Mouse (Mus musculus): ENCODE measurements around the gene Cyp21a1. TPM values are rescaled to one million over a fixed set of nuclear protein-coding genes. Genes with fewer than 3 reads are reported as not detected.
A peak's percentile ranks its signal among the peaks of the same experiment; 100 is the strongest.
"Not testable (repeated sequence)": the region's sequence is repeated elsewhere in the genome, so short reads cannot be mapped to it uniquely, and the experiment has no call there.

Gene Cyp21a1
- polyA plus RNA-seq, 1 experiment: 0.67 TPM

DNA sequence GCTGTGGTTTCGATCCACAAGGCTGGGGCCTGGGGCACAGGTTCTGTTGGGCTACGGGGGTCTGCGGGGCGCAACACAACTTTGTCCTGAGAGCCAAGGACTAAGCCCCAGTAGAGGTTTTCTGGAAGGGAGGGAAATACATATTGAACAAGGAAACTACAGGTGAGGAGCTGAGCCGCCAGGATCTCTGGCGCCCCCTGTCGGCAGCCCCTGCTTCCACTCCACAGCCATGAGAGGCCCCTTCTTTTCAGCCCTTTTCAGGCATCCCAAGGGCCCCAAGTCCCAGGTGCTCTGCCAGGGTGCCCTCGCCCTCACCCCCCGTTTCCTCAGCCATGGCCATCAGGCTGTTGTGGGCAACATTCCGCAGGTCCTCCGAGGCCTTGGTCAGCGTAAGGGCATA lies 9.4 kb upstream of the Cyp21a1 start:
- H3K4me3 ChIP-seq (ENCODE audit: low read depth, low read length); H3K27ac ChIP-seq (ENCODE audit: insufficient read depth, low read depth, low read length); H3K36me3 ChIP-seq (ENCODE audit: control insufficient read depth, insufficient read depth, low read length); H3K27me3 ChIP-seq (ENCODE audit: control insufficient read depth, insufficient read depth, low read length); H3K4me1 ChIP-seq (ENCODE audit: control insufficient read depth, insufficient read depth, insufficient read length, low read length): not testable (repeated sequence)
- TF ChIP-seq CTCF (IDR thresholded peaks at IDR 0.05; ENCODE audit: extremely low read depth, insufficient read length, insufficient replicate concordance, low read depth, low read length): peak; percentile 72
- 61% methylated on average over 12 of the region's 12 CpGs for WGBS

DNA sequence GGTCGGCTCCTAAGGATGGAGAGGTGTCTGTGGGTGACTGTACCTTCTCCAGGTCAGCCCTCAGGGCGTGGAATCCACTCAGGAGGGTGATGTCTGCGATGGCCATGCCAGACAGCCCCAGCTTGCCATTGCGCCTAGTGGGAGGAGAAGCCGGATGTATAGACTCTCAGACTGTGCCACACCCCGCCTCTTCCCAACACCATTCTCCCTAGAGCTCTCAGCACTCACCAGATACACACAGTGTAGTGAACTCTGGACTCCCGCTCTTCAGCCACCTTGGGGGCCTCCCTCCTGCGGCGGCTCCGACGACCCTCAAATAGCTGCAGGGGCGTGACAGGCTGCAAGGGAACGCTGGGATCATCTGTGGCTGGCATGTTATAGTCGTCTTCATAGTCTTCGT lies 6.9 kb upstream of the Cyp21a1 start:
- TF ChIP-seq CTCF (IDR thresholded peaks at IDR 0.05; ENCODE audit: extremely low read depth, insufficient read length, insufficient replicate concordance, low read depth, low read length): no peak
- TF ChIP-seq POLR2A (IDR thresholded peaks at IDR 0.05; ENCODE audit: low read depth, low read length): no peak
- no peak overlapping the region for H3K4me3 ChIP-seq (ENCODE audit: low read depth, low read length)
- H3K36me3 ChIP-seq (ENCODE audit: control insufficient read depth, insufficient read depth, low read length): no peaks in the 10 kb centered on the region
- 40% methylated on average over 15 of the region's 15 CpGs for WGBS
- H3K27ac ChIP-seq (ENCODE audit: insufficient read depth, low read depth, low read length): no peak overlapping the region
- no peaks in the 10 kb centered on the region for H3K27me3 ChIP-seq (ENCODE audit: control insufficient read depth, insufficient read depth, low read length)
- H3K4me1 ChIP-seq (ENCODE audit: control insufficient read depth, insufficient read depth, insufficient read length, low read length): no peaks in the 10 kb centered on the region

DNA sequence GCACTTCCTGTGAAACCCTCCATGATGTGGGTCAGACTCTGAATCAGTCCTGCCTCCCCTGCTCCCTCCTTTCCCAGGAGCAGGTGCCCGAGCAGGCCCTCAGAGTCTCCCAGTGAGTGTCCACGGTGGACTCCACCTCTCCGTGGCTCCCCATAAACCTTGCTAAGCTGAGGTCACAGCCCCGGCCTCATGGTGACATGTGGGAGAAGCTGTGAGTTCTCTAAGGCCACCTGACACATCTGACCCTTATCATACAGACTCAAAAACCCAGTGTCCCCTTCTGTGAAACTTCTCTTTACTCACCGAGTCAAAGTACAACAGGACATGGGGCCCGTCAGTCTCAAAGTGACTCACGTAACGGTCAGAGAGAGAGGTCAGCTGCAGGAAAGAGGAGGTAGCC lies 6.5 kb upstream of the Cyp21a1 start:
- not testable (repeated sequence) for H3K4me3 ChIP-seq (ENCODE audit: low read depth, low read length); H3K27me3 ChIP-seq (ENCODE audit: control insufficient read depth, insufficient read depth, low read length); H3K27ac ChIP-seq (ENCODE audit: insufficient read depth, low read depth, low read length); H3K36me3 ChIP-seq (ENCODE audit: control insufficient read depth, insufficient read depth, low read length); H3K4me1 ChIP-seq (ENCODE audit: control insufficient read depth, insufficient read depth, insufficient read length, low read length)
- 62% methylated on average over 8 of the region's 8 CpGs for WGBS

DNA sequence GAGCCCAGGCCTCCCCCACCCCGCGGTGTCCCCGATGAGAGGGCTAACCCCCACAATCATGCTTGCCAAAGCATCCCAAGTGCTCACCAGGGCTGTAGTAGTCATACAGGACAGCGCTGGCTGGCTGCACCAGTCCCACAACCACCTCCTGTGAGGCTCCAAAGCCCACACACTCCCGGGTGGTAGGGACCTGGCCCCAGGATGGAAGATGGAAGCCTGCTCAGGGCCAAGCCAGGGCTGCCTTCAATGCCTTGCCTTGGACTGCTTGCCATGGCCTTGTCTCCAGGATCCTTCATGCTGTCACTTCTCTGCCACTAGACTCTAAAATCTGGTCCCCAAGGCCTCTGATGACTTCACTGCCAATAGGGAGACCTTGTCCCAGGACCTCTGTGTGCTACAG lies 6.0 kb upstream of the Cyp21a1 start:
- not testable (repeated sequence) for H3K36me3 ChIP-seq (ENCODE audit: control insufficient read depth, insufficient read depth, low read length); H3K4me1 ChIP-seq (ENCODE audit: control insufficient read depth, insufficient read depth, insufficient read length, low read length); H3K27me3 ChIP-seq (ENCODE audit: control insufficient read depth, insufficient read depth, low read length); H3K27ac ChIP-seq (ENCODE audit: insufficient read depth, low read depth, low read length); H3K4me3 ChIP-seq (ENCODE audit: low read depth, low read length)
- WGBS: 88% methylated on average over 5 of the region's 5 CpGs

DNA sequence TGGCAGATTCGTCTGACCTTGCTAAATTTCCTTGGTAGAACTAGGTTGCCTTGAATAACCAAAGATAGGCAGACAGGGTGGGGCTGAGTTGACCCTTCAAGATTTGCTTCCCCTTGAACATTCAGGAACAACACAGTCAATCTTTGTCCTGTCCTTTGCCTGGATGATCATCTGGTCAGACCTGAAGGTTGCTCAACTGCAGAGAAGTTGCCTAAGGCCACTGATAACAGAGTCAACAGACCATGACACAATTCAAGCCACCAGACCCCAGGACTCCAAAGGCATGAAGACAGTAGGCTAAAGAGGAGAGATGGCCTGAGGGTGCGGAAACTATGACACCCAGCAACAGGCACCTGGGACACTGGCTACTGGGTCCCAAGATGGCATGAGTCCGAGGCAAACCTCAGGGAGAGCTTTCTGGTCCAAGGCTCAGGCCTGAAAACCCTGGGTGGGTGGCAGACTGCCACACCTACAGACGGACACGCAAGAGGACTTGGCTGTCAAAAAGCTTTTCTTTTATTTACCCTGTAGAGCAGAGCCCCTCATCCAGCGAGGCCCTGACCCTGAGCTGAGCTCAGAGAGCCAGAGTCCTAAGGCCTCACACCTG lies 4.3 kb upstream of the Cyp21a1 start:
- 71% methylated on average over 6 of the region's 6 CpGs for WGBS
- Histone ChIP-seq H3K27me3 (ENCODE audit: control insufficient read depth, insufficient read depth, low read length) (no peaks in the 10 kb centered on the region), H3K4me3 (ENCODE audit: low read depth, low read length) (no peak overlapping the region), H3K36me3 (ENCODE audit: control insufficient read depth, insufficient read depth, low read length) (no peaks in the 10 kb centered on the region), H3K27ac (ENCODE audit: insufficient read depth, low read depth, low read length) (no peak overlapping the region), H3K4me1 (ENCODE audit: control insufficient read depth, insufficient read depth, insufficient read length, low read length) (no peaks in the 10 kb centered on the region)
- TF ChIP-seq CTCF (IDR thresholded peaks at IDR 0.05; ENCODE audit: extremely low read depth, insufficient read length, insufficient replicate concordance, low read depth, low read length) (no peak), POLR2A (IDR thresholded peaks at IDR 0.05; ENCODE audit: low read depth, low read length) (no peak)

DNA sequence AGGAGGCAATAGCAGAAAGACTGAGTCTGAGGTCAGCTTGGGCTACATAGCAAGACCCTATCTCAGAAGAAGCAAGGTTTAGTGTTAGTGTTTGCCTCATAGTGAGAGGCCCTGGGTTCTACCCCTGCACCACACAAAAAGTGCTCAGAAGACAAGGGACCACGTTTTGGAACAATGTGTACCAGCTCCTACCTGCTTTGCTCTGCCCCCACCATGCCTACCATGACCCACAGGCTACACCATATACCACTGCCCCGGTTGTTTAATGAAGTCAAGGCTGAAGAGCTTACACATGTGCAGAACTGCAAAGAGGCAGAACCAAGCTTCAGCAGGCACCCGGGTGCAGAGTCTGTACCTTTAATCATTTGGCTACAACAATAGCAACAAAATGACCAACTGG lies 2.8 kb upstream of the Cyp21a1 start:
- no peak overlapping the region for H3K4me3 ChIP-seq (ENCODE audit: low read depth, low read length)
- WGBS: 57% methylated on average over 3 of the region's 3 CpGs

DNA sequence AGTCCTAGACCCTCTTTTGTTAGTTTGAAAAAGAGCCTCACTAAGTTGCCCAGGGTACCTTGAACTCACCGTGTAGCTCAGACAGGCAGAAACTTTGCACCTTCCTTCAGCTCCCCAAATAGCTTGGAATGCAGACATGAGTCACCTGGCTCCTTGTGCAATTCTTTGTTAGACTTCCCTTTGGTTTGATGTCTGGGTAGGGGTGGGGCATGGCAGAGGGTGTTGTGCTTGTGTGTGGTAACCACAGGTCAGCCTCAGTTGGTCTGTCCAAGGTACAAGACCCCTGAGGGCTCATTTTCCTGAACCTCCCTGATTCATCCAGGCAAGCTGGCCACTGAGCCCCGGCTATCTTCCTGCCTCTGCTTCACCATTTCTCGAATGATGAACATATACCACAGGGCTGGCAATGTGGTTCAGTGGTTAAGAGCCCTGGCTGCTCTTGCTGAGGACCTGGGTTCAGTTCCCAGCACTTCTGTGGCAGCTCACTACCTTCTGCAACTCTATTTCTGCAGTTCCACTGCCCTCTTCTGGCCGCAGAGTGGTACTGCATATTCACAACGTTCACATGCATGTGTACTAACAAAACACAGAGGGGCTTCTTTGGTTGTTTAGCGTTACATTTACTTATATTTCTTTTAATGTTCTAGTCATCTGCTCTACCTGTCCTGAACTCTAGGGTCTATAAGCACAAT lies 656 bp upstream of the Cyp21a1 start:
- Histone ChIP-seq H3K4me3 (ENCODE audit: low read depth, low read length) (no peak overlapping the region), H3K27me3 (ENCODE audit: control insufficient read depth, insufficient read depth, low read length) (no peaks in the 10 kb centered on the region), H3K36me3 (ENCODE audit: control insufficient read depth, insufficient read depth, low read length) (no peaks in the 10 kb centered on the region), H3K4me1 (ENCODE audit: control insufficient read depth, insufficient read depth, insufficient read length, low read length) (no peaks in the 10 kb centered on the region), H3K27ac (ENCODE audit: insufficient read depth, low read depth, low read length) (no peak overlapping the region)
- 70% methylated on average over 6 of the region's 6 CpGs for WGBS
- TF ChIP-seq POLR2A (IDR thresholded peaks at IDR 0.05; ENCODE audit: low read depth, low read length) (no peak), CTCF (IDR thresholded peaks at IDR 0.05; ENCODE audit: extremely low read depth, insufficient read length, insufficient replicate concordance, low read depth, low read length) (peak; percentile 30; the same call in 1 of the 2 replicates)

More for the DNA sequence above, 2.8 kb upstream of the Cyp21a1 start:
- Histone ChIP-seq H3K36me3 (ENCODE audit: control insufficient read depth, insufficient read depth, low read length) (no peaks in the 10 kb centered on the region), H3K27ac (ENCODE audit: insufficient read depth, low read depth, low read length) (no peak overlapping the region), H3K4me1 (ENCODE audit: control insufficient read depth, insufficient read depth, insufficient read length, low read length) (no peaks in the 10 kb centered on the region), H3K27me3 (ENCODE audit: control insufficient read depth, insufficient read depth, low read length) (no peaks in the 10 kb centered on the region)
- TF ChIP-seq POLR2A (IDR thresholded peaks at IDR 0.05; ENCODE audit: low read depth, low read length): no peak
- TF ChIP-seq CTCF (IDR thresholded peaks at IDR 0.05; ENCODE audit: extremely low read depth, insufficient read length, insufficient replicate concordance, low read depth, low read length): no peak

DNA sequence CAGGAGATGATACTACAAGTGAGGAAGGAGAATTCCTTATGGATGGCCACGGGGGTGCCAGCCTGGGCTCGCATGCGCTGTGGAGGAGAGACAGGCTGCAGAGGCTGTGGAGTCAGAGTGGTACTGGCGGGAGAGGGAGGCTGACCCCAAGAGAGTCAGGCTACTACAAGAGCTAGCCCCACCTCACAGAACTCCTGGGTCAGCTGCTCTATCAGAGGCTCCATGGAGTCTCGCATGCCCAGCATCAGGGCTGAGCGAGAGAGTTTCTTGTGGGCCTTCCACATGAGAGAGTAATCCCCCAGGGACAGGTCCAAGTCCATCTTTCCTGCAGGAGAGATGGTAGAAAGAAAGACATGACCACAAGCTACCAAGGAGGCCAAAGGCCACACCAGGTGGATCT lies 994 bp downstream of the Cyp21a1 start:
- H3K4me3 ChIP-seq (ENCODE audit: low read depth, low read length); H3K27ac ChIP-seq (ENCODE audit: insufficient read depth, low read depth, low read length); H3K27me3 ChIP-seq (ENCODE audit: control insufficient read depth, insufficient read depth, low read length); H3K4me1 ChIP-seq (ENCODE audit: control insufficient read depth, insufficient read depth, insufficient read length, low read length); H3K36me3 ChIP-seq (ENCODE audit: control insufficient read depth, insufficient read depth, low read length): not testable (repeated sequence)
- 90% methylated on average over 6 of the region's 6 CpGs for WGBS

DNA sequence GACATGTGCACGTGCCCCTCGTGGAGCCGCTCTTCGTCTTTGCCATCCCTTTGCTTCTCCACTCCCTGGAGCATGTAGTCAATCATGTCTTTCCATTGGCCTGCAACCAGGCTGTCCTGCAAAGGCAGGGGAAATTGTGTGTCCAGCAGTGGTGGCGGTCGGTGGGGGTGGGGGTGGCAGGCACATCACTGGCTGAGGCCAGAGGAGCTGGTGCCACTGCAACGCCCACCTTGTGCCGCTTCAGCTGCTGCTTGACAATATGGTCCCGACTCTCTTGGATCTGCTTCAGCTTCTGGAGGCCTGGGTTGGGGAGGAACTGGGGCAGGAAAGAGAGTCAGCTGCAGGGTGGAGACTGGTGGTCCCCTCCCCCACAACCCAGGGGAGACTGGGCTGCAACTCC lies 1.6 kb downstream of the Cyp21a1 start:
- WGBS: 91% methylated on average over 9 of the region's 9 CpGs
- H3K4me3 ChIP-seq (ENCODE audit: low read depth, low read length); H3K4me1 ChIP-seq (ENCODE audit: control insufficient read depth, insufficient read depth, insufficient read length, low read length); H3K27me3 ChIP-seq (ENCODE audit: control insufficient read depth, insufficient read depth, low read length); H3K36me3 ChIP-seq (ENCODE audit: control insufficient read depth, insufficient read depth, low read length); H3K27ac ChIP-seq (ENCODE audit: insufficient read depth, low read depth, low read length): not testable (repeated sequence)

DNA sequence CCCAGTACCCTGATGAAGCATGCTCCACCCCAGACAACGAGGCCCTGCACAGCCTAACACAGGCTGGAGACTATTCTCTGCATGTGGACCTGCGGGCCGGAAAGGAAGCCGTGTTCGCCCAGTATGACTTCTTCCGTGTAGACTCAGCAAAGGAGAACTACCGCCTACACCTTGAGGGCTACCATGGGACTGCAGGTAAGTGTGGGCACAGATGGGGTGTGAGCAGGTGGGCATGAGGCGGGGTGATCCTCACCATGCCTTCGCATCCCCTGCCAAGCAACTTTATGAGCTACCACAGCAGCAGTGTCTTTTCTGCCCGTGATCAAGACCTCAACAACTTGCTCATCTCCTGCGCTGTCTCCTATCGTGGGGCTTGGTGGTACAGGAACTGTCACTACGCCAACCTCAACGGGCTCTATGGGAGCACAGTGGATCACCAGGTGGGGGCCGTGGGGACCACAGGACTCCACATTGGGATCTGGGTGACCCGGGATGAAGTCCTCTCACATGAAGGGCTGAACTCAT lies 3.5 kb downstream of the Cyp21a1 start:
- H3K27me3 ChIP-seq (ENCODE audit: control insufficient read depth, insufficient read depth, low read length); H3K36me3 ChIP-seq (ENCODE audit: control insufficient read depth, insufficient read depth, low read length); H3K27ac ChIP-seq (ENCODE audit: insufficient read depth, low read depth, low read length); H3K4me1 ChIP-seq (ENCODE audit: control insufficient read depth, insufficient read depth, insufficient read length, low read length); H3K4me3 ChIP-seq (ENCODE audit: low read depth, low read length): not testable (repeated sequence)
- WGBS: 91% methylated on average over 16 of the region's 16 CpGs
